Mouse (Mus musculus): ENCODE data around the gene Tmem238.

GRCm38 (mm10) chr7:4749169-4749568 lies 40.3 kb downstream of the Tmem238 start:
- TF ChIP-seq GATA1 (IDR thresholded peaks at IDR 0.05; ENCODE audit: low read depth, low read length) (no peak), NELFE (IDR thresholded peaks at IDR 0.05; ENCODE audit: low read depth, low read length) (no peak)
